Mouse (Mus musculus): ENCODE results near the gene Triobp. TPM values are rescaled to one million over a fixed set of nuclear protein-coding genes. Genes with fewer than 3 reads are reported as not detected.

Triobp gene
- polyA plus RNA-seq, 1 experiment from 2014 or later: 42.0 TPM

DNA sequence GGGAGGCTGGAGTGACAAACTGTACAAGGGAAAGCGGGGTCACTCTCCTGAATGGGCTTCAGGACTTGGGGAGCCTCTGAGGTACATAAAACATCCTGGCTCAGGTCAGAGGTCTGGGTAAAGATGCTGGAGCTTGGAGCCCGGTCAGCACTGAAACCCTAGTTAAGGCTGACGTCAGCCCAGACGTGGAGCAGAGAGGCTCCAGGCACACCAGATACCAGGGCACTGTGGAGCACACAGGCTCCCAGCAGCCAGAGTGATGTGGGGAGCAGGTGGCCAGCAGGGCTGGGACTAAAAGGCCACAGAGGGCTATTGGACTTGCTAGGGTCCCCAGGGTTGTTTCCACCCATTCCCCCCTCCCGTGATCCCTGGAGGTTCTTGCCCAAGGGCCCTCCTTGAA is 62.2 kb downstream of the Triobp start:
- no peaks in the 10 kb centered on the region for H3K27me3 ChIP-seq (replicated peaks)
- no peak for ATAC-seq (ENCODE audit: low FRiP score, low read depth)
- no peak overlapping the region for H3K9ac ChIP-seq
- peaks cover 24% of the 10 kb centered on the region for H3K36me3 ChIP-seq
- no peaks in the 10 kb centered on the region for H3K9me3 ChIP-seq
- H3K27ac ChIP-seq: no peak overlapping the region; the same call in 1 of the 2 replicates
- 72% methylated on average over 5 of the region's 5 CpGs for whole genome bisulfite sequencing
- no peak overlapping the region for H3K4me3 ChIP-seq
- peaks cover 26% of the 10 kb centered on the region for H3K4me1 ChIP-seq
- no peak overlapping the region for H3K4me2 ChIP-seq (replicated peaks)

DNA sequence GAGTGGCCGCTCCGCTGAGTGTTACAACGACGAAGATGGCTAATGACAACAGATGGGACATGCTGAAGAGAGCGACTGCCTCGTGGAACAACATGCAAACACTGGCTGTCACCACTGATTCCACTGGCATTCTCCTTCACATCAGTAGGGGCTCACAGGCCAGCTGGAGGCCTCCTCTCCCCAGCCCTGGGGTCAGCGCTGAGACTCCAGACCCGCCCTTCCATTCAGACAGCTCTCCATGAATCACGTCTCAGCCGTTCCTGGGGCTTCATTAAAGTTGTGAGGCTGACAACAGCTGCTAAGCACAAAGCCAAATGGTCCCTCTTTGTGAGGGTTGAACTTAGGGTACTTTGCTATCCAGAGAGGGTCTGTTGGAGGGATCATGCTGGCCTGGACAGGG is 64.0 kb downstream of the Triobp start:
- no peak for ATAC-seq (ENCODE audit: low FRiP score, low read depth)
- Histone ChIP-seq H3K27me3 (replicated peaks) (no peaks in the 10 kb centered on the region), H3K9ac (no peak overlapping the region), H3K36me3 (peaks cover 8% of the 10 kb centered on the region), H3K27ac (no peak overlapping the region), H3K4me3 (no peak overlapping the region), H3K4me1 (peaks cover 26% of the 10 kb centered on the region), H3K4me2 (replicated peaks) (0 out of 2 replicates have a peak overlapping the region, but pooled peaks have one; percentile 2), H3K9me3 (no peaks in the 10 kb centered on the region)
- WGBS: 31% methylated on average over 10 of the region's 10 CpGs

DNA sequence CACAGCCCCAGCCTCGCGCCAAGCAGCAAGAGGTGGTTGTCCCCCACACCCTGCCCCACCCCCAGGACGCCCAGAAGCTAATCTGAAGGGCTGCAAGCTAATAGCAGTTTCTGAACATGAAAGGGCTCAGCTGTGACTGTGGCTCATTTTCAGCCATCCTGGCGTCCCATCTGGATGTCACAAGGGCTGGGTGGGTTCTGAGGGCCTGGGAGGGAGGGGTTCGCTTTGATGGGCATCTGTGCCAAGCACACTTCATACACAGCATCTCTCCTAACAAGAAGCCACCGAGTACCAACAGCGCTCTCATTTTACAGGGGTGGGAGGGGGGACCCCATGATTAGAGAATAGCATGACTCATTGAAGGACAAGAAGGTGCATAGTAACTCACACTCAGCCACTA is 65.9 kb downstream of the Triobp start:
- H3K9me3 ChIP-seq: no peaks in the 10 kb centered on the region
- 49% methylated on average over 7 of the region's 7 CpGs for WGBS
- peak; percentile 26; the same call in 1 of the 2 replicates for ATAC-seq (ENCODE audit: low FRiP score, low read depth)
- no peak overlapping the region for H3K27ac ChIP-seq
- H3K4me2 ChIP-seq (replicated peaks): no peak overlapping the region
- H3K4me1 ChIP-seq: peaks cover 26% of the 10 kb centered on the region
- H3K4me3 ChIP-seq: no peak overlapping the region
- no peaks in the 10 kb centered on the region for H3K36me3 ChIP-seq
- H3K27me3 ChIP-seq (replicated peaks): no peaks in the 10 kb centered on the region
- no peak overlapping the region for H3K9ac ChIP-seq

DNA sequence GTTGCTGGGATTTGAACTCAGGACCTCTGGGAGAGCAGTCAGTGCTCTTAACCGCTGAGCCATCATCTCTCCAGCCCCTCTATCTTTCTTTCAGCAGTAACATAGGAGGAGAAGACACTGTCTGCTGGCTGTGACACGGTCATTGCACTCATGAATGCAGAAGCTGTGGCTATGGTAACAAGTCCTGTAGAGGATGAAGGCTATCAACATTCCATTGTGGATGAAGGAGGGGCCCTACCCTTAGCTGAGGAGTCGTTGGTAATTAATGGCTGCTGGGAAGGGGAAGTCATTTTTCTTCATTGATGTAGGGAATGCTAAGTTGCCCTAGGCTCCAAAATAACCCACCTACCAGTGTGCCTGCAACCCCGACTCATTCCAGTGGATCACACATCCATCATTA is 70.7 kb downstream of the Triobp start:
- no peak overlapping the region for H3K4me3 ChIP-seq
- 32% methylated on average over 4 of the region's 4 CpGs for WGBS
- H3K4me2 ChIP-seq (replicated peaks): no peak overlapping the region
- no peaks in the 10 kb centered on the region for H3K27me3 ChIP-seq (replicated peaks)
- no peak overlapping the region for H3K27ac ChIP-seq
- no peaks in the 10 kb centered on the region for H3K36me3 ChIP-seq
- no peaks in the 10 kb centered on the region for H3K9me3 ChIP-seq
- peaks cover 7% of the 10 kb centered on the region; the same call in 1 of the 2 replicates for H3K4me1 ChIP-seq
- no peak overlapping the region for H3K9ac ChIP-seq
- ATAC-seq (ENCODE audit: low FRiP score, low read depth): no peak

DNA sequence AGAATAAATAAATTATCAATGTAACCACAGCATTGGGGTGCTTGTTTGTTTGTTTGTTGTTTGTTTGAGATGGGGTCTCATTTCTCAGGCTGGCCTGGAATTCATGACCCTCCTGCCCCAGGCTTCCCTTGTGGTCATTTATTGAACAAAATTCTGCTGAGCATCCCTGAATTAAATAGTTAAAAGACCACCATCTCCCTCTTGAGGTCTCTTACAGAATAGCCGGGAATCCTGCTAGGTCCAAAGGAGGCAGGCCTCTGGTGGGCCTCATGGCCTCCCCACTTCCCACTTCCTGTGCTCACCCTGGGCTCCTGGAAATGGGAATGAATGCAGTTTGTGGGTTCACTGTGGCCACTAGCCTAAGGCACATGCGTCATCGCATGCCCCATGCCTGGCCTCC is 71.4 kb downstream of the Triobp start:
- Histone ChIP-seq H3K27me3 (replicated peaks) (no peaks in the 10 kb centered on the region), H3K4me3 (no peak overlapping the region), H3K9ac (no peak overlapping the region), H3K4me1 (peaks cover under 1% of the 10 kb centered on the region; the same call in 1 of the 2 replicates), H3K27ac (no peak overlapping the region), H3K36me3 (no peaks in the 10 kb centered on the region), H3K4me2 (replicated peaks) (no peak overlapping the region), H3K9me3 (no peaks in the 10 kb centered on the region)
- 64% methylated on average over 3 of the region's 3 CpGs for WGBS
- no peak for ATAC-seq (ENCODE audit: low FRiP score, low read depth)

DNA sequence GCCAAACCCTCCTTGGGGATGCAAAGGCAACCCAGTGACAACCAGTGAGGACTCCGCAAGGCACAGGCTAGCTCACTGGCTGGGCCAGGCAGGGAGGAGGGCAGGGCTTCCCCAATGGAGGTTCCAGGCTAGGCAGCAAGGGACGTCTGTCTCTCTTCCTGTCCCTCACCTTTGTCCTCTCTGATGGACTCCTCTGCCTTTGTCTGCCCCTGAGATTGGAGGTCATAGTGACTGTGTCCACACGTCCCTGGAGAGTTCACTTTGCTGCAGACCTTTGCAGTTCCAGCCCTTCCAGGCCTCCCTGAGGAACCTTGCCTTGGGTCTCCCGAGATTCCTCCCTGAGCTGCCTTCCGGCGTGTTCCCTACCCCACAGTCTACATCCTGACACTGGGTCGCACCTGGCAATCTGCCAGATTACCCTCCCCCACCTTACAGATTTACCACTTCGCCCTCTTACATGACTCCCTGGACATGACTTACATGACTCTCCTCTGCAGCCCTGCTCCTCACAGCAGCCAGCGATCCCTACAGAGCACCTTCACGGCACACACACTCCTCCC is 75.2 kb downstream of the Triobp start:
- Histone ChIP-seq H3K27ac (no peak overlapping the region), H3K4me3 (no peak overlapping the region), H3K9me3 (no peaks in the 10 kb centered on the region), H3K27me3 (replicated peaks) (no peaks in the 10 kb centered on the region), H3K36me3 (no peaks in the 10 kb centered on the region), H3K4me2 (replicated peaks) (no peak overlapping the region), H3K9ac (0 out of 2 replicates have a peak overlapping the region, but pooled peaks have one; percentile 17), H3K4me1 (peaks cover 21% of the 10 kb centered on the region)
- WGBS: 72% methylated on average over 10 of the region's 10 CpGs
- ATAC-seq (ENCODE audit: low FRiP score, low read depth): no peak

DNA sequence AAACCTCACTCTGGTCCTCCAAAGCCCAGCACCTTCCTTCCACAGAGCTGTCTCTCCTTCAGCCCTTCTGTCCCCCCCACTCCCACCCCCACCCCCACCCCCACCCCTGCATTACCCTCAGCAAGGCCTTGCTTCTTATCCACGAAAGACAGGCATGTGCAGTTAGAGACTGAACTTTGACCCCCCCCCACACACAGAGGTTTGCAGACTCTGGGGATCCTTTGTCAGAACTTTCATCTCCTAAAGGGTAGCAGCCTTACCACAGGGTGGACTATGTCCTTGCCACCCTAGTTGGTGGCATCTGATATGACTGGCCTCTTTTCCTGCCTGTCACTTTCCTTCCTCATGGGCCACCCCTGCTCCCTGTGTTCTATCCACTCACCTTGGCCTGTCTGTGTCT is 75.8 kb downstream of the Triobp start:
- Histone ChIP-seq H3K27me3 (replicated peaks) (no peaks in the 10 kb centered on the region), H3K4me2 (replicated peaks) (no peak overlapping the region), H3K9ac (no peak overlapping the region), H3K36me3 (no peaks in the 10 kb centered on the region), H3K9me3 (no peaks in the 10 kb centered on the region), H3K4me3 (no peak overlapping the region), H3K27ac (no peak overlapping the region), H3K4me1 (peaks cover 22% of the 10 kb centered on the region)
- 65% methylated on average over 1 of the region's 1 CpGs for WGBS
- no peak for ATAC-seq (ENCODE audit: low FRiP score, low read depth)

DNA sequence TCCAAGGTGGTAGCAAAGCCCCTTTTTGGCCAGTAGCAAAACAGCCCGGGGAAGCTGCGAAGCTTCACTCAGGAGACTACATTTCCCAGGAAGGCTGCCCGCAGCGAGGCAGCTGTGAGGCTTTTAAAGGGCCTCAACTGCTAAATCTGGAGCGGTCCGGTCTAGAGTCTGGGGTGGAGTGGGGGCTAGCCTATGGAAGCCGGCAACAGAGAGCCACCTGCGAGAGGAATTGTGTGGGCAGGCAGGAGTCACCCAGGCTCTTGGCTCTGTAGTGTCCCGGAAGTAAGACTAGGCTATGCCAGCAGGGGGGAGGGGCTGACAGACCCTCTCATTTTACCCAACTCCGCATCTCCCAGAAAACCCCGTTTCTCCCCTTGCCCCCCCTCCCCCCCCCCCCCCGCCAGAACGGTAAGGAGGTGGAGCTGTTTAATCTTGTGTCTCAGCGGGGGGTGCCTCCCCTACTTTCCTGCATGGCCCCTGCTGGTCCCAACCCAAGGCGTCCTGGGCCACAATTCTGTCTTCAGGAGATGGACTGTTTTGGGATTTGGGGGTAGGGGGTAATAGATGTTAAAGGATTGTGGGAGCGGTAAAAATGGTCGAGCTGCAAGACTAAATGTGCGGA is 78.3 kb downstream of the Triobp start:
- no peak overlapping the region for H3K27ac ChIP-seq
- WGBS: 9% methylated on average over 18 of the region's 18 CpGs
- no peaks in the 10 kb centered on the region for H3K9me3 ChIP-seq
- peak overlapping the region; percentile 48 for H3K4me2 ChIP-seq (replicated peaks)
- peaks cover 34% of the 10 kb centered on the region for H3K4me1 ChIP-seq
- H3K4me3 ChIP-seq: no peak overlapping the region
- H3K9ac ChIP-seq: peak overlapping the region; percentile 46; the same call in 1 of the 2 replicates
- no peaks in the 10 kb centered on the region for H3K27me3 ChIP-seq (replicated peaks)
- ATAC-seq (ENCODE audit: low FRiP score, low read depth): no peak
- H3K36me3 ChIP-seq: no peaks in the 10 kb centered on the region

DNA sequence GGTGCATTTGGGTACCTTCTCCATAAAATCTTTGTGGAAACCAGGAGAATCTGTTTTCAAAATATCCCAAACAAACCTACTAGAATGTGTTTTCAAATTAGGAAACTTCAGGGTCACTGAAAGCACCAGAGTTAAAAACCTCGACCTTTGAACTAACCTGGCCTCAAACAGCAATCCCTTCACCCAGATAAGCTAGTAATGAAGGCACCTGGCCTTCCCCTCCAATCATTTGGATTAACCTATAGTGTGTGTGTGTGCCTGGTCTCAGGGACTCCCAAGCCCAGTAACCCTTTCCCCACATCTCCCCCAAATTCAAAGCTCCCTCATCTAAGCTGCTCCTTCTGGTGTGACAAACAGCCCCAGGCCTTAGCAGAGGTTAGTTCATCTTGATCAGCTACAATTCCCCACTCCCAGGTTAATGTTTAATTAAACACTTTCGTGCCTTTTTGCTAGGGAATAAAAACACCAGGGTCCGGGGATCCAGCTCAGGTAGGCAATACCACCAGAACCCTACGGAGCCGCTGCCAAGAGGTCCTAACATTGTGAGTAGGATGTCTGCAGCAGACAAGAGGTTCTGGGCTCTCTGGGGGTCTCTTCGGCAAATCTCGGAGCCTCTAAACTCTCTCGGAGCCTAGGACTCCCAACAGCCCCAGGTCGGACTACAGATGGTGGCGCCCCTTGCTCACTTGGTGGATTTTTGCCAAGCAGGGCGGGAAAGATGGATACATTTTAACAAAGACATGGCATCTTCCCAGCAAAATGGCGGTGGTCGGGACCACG is 79.2 kb downstream of the Triobp start:
- Histone ChIP-seq H3K36me3 (no peaks in the 10 kb centered on the region), H3K4me1 (peaks cover 43% of the 10 kb centered on the region), H3K27ac (no peak overlapping the region), H3K4me2 (replicated peaks) (peak overlapping the region; percentile 99), H3K9ac (no peak overlapping the region), H3K9me3 (no peaks in the 10 kb centered on the region), H3K27me3 (replicated peaks) (no peaks in the 10 kb centered on the region), H3K4me3 (peak overlapping the region; percentile 80; the same call in 1 of the 2 replicates)
- ATAC-seq (ENCODE audit: low FRiP score, low read depth): no peak
- 46% methylated on average over 14 of the region's 14 CpGs for WGBS

DNA sequence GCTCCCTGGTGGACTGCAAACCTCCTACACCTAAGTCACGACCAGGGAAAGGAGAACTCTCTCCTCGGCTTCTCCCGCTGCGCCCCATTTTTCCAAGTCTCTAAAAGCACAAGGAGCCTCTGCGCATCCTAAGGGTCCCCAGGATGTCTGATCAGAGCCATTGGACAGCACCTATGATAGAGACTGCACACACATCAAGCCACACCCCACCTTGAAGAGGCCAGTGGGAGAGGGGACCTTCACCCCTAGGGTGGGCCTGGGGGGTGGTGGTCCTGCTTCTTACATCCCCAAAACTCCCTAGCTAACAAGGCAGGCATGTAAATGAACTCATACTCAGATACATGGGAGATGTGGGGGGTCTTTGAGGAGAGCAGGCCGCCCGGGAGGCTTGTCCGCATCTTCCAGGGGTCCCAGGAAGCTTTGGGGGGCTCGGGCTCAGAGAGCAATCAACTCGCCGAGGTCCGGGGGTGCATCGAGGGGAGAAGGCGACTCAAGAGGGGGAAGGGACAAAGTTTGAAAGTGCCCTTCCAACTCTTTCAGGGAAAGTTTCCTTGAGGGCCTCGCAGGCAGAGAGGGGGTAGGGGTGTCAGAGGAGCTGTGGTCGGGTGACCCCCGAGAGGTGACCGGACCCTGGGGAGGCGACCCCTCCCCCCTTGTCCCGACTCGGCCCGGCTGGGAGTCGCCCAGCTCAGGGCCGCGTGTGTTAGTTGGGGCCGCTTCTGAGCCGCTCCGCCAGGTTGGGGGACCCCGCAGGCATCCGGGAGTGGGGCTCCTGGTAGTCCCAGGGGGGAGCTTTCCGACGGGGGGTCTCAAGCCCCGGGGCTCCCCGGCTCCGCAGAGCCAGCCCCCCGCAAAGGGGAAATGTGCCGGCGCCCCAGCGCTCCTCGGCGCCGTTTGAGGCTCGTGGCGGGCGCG is 80.0 kb downstream of the Triobp start:
- WGBS: 6% methylated on average over 46 of the region's 46 CpGs
- peaks cover 45% of the 10 kb centered on the region for H3K4me1 ChIP-seq

DNA sequence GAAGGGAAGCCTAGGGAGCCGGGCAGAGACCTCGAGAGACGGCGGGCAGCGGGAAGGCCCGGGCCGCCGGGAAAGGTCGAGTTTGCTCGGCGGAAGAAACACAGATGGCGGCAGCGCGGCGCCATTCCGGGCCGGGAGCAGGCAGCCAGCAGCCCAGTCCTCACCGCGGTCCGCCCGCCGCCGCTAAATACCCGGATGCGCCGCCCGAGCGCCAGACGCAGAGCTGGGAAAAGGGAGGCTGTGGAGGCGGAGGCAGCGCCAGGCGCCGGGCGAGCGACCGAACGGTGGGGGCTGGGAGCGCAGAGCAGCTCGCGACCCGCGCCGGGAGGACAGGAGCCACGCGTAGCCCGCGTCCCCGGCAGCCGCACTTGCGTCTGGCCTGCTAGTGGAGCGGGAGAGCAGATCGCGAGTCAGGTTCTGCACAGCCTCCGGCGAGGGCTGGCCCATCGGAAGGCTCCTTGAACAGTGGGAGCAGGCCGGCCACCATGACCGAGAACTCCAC is 80.8 kb downstream of the Triobp start, which contains the start of gene H1f0:
Gene H1f0, plus strand, starts transcription at position 214 of the 502 bp plus-strand sequence.
- Histone ChIP-seq H3K27me3 (replicated peaks) (no peaks in the 10 kb centered on the region), H3K9ac (peak within 1 kb of the TSS; percentile 100), H3K27ac (peak within 1 kb of the TSS; percentile 94), H3K4me2 (replicated peaks) (peak within 1 kb of the TSS; percentile 99), H3K4me3 (peak within 1 kb of the TSS; percentile 80), H3K4me1 (peaks cover 45% of the 10 kb centered on the region), H3K9me3 (no peaks in the 10 kb centered on the region), H3K36me3 (no peaks in the 10 kb centered on the region)
- peak; percentile 81 for ATAC-seq (ENCODE audit: low FRiP score, low read depth)
- WGBS: under 1% methylated on average over 50 of the region's 58 CpGs

More for the DNA sequence above, 80.0 kb downstream of the Triobp start:
- no peaks in the 10 kb centered on the region for H3K27me3 ChIP-seq (replicated peaks)
- H3K27ac ChIP-seq: peak overlapping the region; percentile 94
- ATAC-seq (ENCODE audit: low FRiP score, low read depth): peak; percentile 37
- no peaks in the 10 kb centered on the region for H3K36me3 ChIP-seq
- H3K4me3 ChIP-seq: peak overlapping the region; percentile 80
- peak overlapping the region; percentile 99 for H3K4me2 ChIP-seq (replicated peaks)
- no peaks in the 10 kb centered on the region for H3K9me3 ChIP-seq
- H3K9ac ChIP-seq: peak overlapping the region; percentile 100
